Mouse (Mus musculus): ENCODE measurements around the gene Krt12.
A peak's percentile ranks its signal among the peaks of the same experiment; 100 is the strongest.

Gene Krt12

GRCm38 (mm10) chr11:99422159-99422558, at the start of gene Krt12:
Gene Krt12, minus strand, starts transcription at chr11:99422259.
- no peak for DNase-seq (ENCODE audit: low read depth, low spot score)

GRCm38 (mm10) chr11:99469228-99469627, 47.2 kb upstream of the Krt12 start:
- DNase-seq (ENCODE audit: low read depth, low spot score), result no peak

DNA sequence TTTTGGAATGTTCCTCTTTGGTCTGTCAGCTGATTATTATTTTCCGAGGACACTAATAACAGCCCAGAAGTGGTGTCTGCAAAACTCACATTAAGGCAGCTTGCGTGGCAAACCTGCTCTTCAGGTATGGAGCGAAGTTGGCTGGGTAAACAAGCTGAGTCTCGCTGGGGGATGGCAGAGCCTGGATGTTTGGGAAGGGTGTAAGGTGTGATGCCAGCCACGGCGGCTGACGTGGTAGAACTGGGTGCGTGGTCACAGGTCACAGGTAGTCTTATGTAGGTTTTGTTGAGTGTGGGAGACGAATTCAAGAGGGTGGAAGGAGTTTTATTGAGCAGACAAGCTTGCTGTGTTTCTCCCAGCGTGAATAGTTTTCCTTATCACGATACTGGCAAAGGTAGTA, 46.5 kb upstream of the Krt12 start:
- no peak for DNase-seq (ENCODE audit: low read depth, low spot score)

- no peak for DNase-seq (ENCODE audit: low read depth, low spot score)
Measured at GRCm38 (mm10) chr11:99466316-99466715, 44.3 kb upstream of the Krt12 start.

GRCm38 (mm10) chr11:99464836-99465235, 42.8 kb upstream of the Krt12 start:
- peak; percentile 50 for DNase-seq (ENCODE audit: low read depth, low spot score)

- peak; percentile 23 for DNase-seq (ENCODE audit: low read depth, low spot score)
Measured at GRCm38 (mm10) chr11:99463155-99463554, 41.1 kb upstream of the Krt12 start.

GRCm38 (mm10) chr11:99461736-99462135, 39.7 kb upstream of the Krt12 start:
- DNase-seq (ENCODE audit: low read depth, low spot score), result no peak

DNA sequence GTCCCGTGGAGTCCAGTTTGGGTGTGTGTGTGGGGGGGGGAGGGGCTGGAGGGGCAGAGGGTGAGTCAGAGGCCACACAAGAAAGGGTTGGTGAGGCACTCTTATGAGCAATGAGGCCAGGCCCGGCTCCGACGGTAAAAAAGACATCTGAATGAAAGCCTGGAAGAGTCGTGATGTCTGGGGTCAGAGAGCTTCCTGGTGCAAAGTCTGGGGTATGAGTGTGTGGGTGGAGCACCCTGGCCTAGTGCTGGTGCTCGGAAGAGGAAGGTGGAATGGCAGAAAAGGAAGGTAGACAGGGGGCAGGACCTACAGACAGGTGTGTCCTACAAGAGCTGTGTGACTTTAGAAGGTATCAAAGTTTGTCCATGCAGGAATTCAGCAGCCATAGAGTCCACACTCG, 36.8 kb upstream of the Krt12 start:
- DNase-seq (ENCODE audit: low read depth, low spot score), result no peak

- no peak for DNase-seq (ENCODE audit: low read depth, low spot score)
Measured at GRCm38 (mm10) chr11:99454759-99455158, 32.7 kb upstream of the Krt12 start.

DNA sequence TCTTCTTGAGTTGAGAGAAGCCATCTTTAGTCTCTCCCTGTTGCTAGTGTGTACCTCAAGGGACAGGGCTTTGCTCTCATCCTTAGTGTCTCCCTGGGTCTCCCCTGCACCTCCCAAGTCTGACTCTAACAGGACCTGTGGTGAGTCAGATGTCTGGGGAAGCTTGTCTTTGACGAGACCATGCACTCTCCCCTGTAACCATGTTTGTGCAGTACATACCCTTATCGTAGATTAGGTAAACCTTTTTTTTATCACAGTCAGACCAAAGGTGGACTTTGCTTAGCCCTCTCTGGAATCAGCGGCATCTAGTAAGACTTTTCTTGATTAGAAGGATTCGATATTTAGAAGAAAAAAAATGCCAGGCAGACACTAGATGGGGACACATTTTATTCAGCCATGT, 32.0 kb upstream of the Krt12 start:
- no peak for DNase-seq (ENCODE audit: low read depth, low spot score)

- no peak for DNase-seq (ENCODE audit: low read depth, low spot score)
Measured at GRCm38 (mm10) chr11:99448769-99449168, 26.7 kb upstream of the Krt12 start.

DNA sequence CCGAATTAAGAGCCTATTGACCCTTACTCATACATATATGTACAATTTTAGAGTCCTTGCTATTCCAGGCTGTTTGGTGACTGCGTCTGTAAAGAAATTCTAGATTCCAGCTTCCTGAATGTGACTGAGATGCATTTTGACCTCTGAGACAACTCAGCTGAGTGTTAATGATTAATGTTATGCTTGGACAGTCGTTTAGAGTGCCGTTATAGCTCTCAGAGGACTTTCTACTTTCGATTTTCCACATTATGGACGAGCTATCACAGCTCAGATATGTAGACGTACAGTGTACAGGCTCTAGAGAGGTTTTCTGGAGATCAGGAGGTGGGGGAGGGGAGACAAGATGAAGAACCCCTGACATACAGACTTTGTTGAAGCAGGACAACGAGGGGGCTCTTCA, 19.2 kb upstream of the Krt12 start:
- no peak for DNase-seq (ENCODE audit: low read depth, low spot score)

GRCm38 (mm10) chr11:99439465-99439864, 17.4 kb upstream of the Krt12 start:
- DNase-seq (ENCODE audit: low read depth, low spot score), result no peak

- no peak for DNase-seq (ENCODE audit: low read depth, low spot score)
Measured at GRCm38 (mm10) chr11:99437972-99438371, 15.9 kb upstream of the Krt12 start, which contains the start of gene Krt20. Gene Krt20, minus strand, starts transcription at chr11:99438150.

DNA sequence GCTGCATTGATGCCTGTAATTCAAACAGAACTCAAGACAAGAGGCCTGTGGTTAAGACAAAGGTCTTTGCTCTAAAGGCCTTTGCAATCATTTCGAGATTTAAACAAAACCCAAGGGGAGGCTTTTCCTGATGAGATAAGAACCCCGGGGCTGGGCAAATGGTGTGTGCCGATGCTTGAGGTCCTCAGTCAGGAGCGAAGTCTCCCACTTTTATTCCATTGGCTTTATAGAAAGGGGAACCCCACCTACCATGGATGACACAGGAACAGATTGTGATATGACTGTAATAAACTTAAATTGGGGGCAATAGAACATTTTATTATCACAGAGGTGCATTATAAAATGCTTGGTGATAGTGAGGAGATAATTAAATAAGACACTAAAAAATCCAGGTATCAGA, 14.6 kb upstream of the Krt12 start:
- no peak for DNase-seq (ENCODE audit: low read depth, low spot score)

DNA sequence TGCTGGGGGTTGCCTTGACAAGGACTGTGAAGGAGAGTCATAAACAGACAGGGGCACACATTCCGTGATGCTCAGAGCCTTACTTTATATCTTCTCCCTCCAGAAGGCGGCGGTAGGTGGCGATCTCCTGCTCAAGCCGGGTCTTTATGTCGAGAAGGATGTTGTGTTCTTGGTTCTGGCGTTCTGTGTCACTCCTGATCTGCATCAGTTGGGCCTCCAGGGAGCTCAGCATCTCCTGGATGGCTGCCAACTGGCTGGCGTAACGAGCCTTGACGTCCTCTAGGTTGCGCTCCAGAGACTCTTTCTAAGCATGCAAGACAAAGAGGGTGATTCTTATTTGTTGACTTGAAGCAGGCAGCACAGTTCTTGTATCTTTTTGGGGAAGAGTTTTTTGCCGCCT, 8.6 kb upstream of the Krt12 start:
- no peak for DNase-seq (ENCODE audit: low read depth, low spot score)

DNA sequence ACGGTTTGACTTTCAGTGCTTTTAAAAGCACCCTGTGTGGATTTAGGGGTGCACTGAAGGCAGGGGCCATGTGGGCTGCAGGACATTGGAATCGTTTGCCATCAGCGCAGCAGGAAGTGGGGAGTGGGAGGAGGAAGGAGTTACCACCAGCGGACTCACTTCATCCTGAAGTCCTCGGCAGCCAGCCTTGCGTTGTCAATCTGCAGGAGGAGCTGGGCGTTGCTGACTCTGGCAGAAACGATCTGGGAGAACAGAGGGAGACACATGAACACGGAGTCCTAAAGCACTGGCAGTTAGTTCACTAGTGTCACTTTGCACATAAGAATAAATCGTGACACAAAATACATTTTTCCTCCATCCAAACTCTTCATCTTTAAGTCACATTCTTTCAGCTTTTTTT, 1.5 kb downstream of the Krt12 start:
- no peak for DNase-seq (ENCODE audit: low read depth, low spot score)

- DNase-seq (ENCODE audit: low read depth, low spot score), result no peak
Measured at GRCm38 (mm10) chr11:99417819-99418218, 4.2 kb downstream of the Krt12 start.

- DNase-seq (ENCODE audit: low read depth, low spot score), result no peak
Measured at GRCm38 (mm10) chr11:99416902-99417301, 5.2 kb downstream of the Krt12 start.

GRCm38 (mm10) chr11:99414463-99415147, 7.5 kb downstream of the Krt12 start:
- no peak for DNase-seq (ENCODE audit: low read depth, low spot score)

- peak; percentile 3 for DNase-seq (ENCODE audit: low read depth, low spot score)
Measured at GRCm38 (mm10) chr11:99413247-99413646, 8.8 kb downstream of the Krt12 start.

GRCm38 (mm10) chr11:99406186-99406585, 15.9 kb downstream of the Krt12 start:
- no peak for DNase-seq (ENCODE audit: low read depth, low spot score)

GRCm38 (mm10) chr11:99399956-99400549, 22.0 kb downstream of the Krt12 start:
- no peak for DNase-seq (ENCODE audit: low read depth, low spot score)

DNA sequence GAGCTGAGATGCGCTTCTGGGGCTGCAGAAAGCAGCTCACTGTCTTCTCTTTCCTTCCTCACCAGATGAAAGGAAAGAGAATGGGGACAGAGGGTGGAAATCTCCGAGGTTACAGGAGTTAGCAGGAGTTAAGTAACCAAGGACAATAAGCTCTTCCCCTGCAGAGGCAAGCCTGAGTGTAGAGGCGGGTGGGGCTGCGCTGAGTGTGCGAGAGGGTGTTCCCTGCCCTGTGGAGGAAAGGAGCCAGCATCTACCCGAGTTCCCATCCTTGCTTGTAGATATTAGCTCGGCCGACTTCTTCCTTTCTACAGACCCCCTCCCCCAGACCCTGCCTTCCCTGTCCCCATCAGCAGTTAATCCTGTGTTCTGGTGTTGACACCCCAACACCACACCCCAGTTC, 23.2 kb downstream of the Krt12 start:
- no peak for DNase-seq (ENCODE audit: low read depth, low spot score)

Data from skeletal muscle tissue, adult 2 months (tissue).